Mouse (Mus musculus) heart, embryonic 14.5 days (tissue): ENCODE measurements at regions not wholly inside any gene's neighbourhood (a gene's known extent, or its start where the extent isn't known, plus 50 kb on each side); places are given as distances from the start of the nearest gene placed in this dataset.

Experiments
- ATAC-seq: fragments of 200-750 bp; cut with Nextera tagmentation; 2 replicates; pipeline ENCODE4 v1.8.0; 2017; ENCODE audit warnings: low read depth, moderate TSS enrichment; ENCODE audit not compliant: insufficient number of reproducible peaks, insufficient read depth, low FRiP score
- H3K27ac ChIP-seq, 2 experiments: fragments of 200-500 bp in 1 of 2; fragments of 300-500 bp in 1 of 2; sonication (generic) in 1 of 2; replicated peaks in 1 of 2; 2 replicates each; pipeline ENCODE4 v1.5.1; 2012 to 2014; ENCODE audit warnings: low read depth in 2 of 2, low read length in 2 of 2, control low read depth in 1 of 2, mild to moderate bottlenecking in 1 of 2, mixed read lengths in 1 of 2; ENCODE audit not compliant: control insufficient read depth in 1 of 2, insufficient read depth in 1 of 2
- H3K27me3 ChIP-seq: fragments of 300-500 bp; sonication (generic); 2 replicates; pipeline ENCODE4 v1.6.1; 2014; ENCODE audit warnings: mild to moderate bottlenecking, low read length, control low read depth; ENCODE audit not compliant: control insufficient read depth, insufficient read depth
- H3K36me3 ChIP-seq: fragments of 300-500 bp; sonication (generic); 2 replicates; pipeline ENCODE4 v1.6.1; 2014; ENCODE audit warnings: mild to moderate bottlenecking, control low read depth, low read length, mixed read lengths; ENCODE audit not compliant: control insufficient read depth, insufficient read depth
- H3K4me1 ChIP-seq, 2 experiments: fragments of 200-500 bp in 1 of 2; fragments of 300-500 bp in 1 of 2; sonication (generic) in 1 of 2; 2 replicates each; pipeline ENCODE4 v1.6.1; 2012 to 2014; ENCODE audit warnings: low read length in 2 of 2, control low read depth in 1 of 2, mixed read lengths in 1 of 2; ENCODE audit not compliant: control insufficient read depth in 2 of 2, insufficient read depth in 2 of 2
- H3K4me2 ChIP-seq: fragments of 300-500 bp; sonication (generic); 2 replicates; pipeline ENCODE4 v1.6.1; 2014; ENCODE audit warnings: mild to moderate bottlenecking, low read length
- H3K4me3 ChIP-seq, 2 experiments: fragments of 200-500 bp in 1 of 2; fragments of 300-500 bp in 1 of 2; sonication (generic) in 1 of 2; 2 replicates each; pipeline ENCODE4 v1.5.1; 2012 to 2014; ENCODE audit warnings: low read length in 2 of 2, mild to moderate bottlenecking in 2 of 2, control low read depth in 1 of 2, low read depth in 1 of 2, moderate library complexity in 1 of 2; ENCODE audit not compliant: control insufficient read depth in 1 of 2, insufficient read depth in 1 of 2
- H3K9ac ChIP-seq: fragments of 300-500 bp; sonication (generic); 2 replicates; pipeline ENCODE4 v1.6.1; 2014; ENCODE audit warnings: mild to moderate bottlenecking, low read length
- H3K9me3 ChIP-seq: fragments of 300-500 bp; sonication (generic); 2 replicates; pipeline ENCODE4 v1.6.1; 2016; ENCODE audit warnings: low read length, control low read depth; ENCODE audit not compliant: control insufficient read depth
- WGBS: fragments of 180-500 bp; shearing (Covaris S2); extraction: QIAGEN DNeasy Blood & Tissue Kit; methylation state at CpG from one replicate; pipeline ENCODE4 v1.1.7; 2014; 5-methylcytosine and 5-hydroxymethylcytosine counted together

- no peak overlapping the region for H3K27ac ChIP-seq
- no peaks in the 10 kb centered on the region for H3K4me1 ChIP-seq
- no peak overlapping the region for H3K4me3 ChIP-seq
- H3K9ac ChIP-seq, result no peak overlapping the region
- no peak overlapping the region for H3K4me2 ChIP-seq
- H3K36me3 ChIP-seq, result no peaks in the 10 kb centered on the region
- H3K9me3 ChIP-seq, result no peaks in the 10 kb centered on the region
- peaks cover 3% of the 10 kb centered on the region; the same call in 1 of the 2 replicates for H3K27me3 ChIP-seq
- 91% methylated on average over 9 of the region's 9 CpGs for WGBS
- no peak for ATAC-seq
Measured at GRCm38 (mm10) chr13:48350124-48350523, 89.1 kb downstream of the Id4 start.

- H3K9ac ChIP-seq, result no peak overlapping the region
Measured at GRCm38 (mm10) chr13:48350955-48351354, 89.9 kb downstream of the Id4 start.

DNA sequence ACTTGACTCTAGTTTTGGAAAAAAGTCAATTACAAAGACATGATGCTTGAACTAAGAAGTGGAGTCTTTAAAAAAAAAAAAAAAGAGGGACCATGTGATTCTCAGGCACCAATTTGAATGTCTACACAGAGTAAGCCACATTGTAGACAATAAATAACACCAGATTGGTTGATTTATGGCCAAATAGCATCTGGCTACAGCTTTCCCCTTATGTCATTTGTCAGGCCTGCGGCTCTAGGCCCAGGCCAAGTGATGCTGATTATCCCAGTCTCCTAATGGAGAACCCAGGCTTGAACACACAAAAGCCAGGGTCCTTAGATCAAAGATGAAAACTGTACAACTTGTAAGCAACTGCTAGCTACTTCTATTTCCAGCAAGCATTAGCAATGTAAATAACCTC is 96.1 kb downstream of the Id4 start:
- 82% methylated on average over 1 of the region's 1 CpGs for WGBS
- H3K4me3 ChIP-seq, result no peak overlapping the region
- ATAC-seq, result no peak

More at GRCm38 (mm10) chr13:48350955-48351354, 89.9 kb downstream of the Id4 start:
- 19% methylated on average over 11 of the region's 11 CpGs for WGBS
- no peak for ATAC-seq
- Histone ChIP-seq H3K4me1 (no peaks in the 10 kb centered on the region), H3K27me3 (peaks cover 3% of the 10 kb centered on the region; the same call in 1 of the 2 replicates), H3K9me3 (no peaks in the 10 kb centered on the region), H3K4me3 (no peak overlapping the region), H3K27ac (no peak overlapping the region), H3K36me3 (no peaks in the 10 kb centered on the region), H3K4me2 (no peak overlapping the region)

DNA sequence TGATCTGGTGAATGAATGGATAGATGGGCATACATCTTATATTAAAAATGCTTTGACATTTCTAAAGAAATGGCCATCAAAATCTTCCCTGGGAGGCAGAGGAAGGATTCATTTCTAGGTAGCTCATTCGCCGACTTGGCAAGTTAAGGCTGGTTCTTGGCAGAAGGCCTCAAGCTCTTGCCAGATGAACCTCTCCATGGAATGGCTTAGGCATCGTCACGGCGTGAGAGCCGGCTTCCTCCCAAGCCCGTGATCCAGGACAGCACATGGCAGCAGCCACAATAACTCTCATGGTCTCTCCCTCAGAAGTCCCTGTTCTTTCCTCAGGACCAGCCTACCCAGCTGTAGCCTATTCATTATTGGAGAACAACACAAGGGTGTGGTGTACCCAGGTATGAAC is 96.6 kb downstream of the Id4 start:
- 89% methylated on average over 7 of the region's 7 CpGs for WGBS
- Histone ChIP-seq H3K9ac (no peak overlapping the region), H3K4me1 (no peaks in the 10 kb centered on the region), H3K27ac (no peak overlapping the region), H3K36me3 (no peaks in the 10 kb centered on the region), H3K4me3 (no peak overlapping the region), H3K9me3 (no peaks in the 10 kb centered on the region), H3K27me3 (no peaks in the 10 kb centered on the region), H3K4me2 (no peak overlapping the region)
- no peak for ATAC-seq

More for the DNA sequence above, 96.1 kb downstream of the Id4 start:
- H3K9ac ChIP-seq, result no peak overlapping the region
- H3K4me1 ChIP-seq, result no peaks in the 10 kb centered on the region
- H3K27ac ChIP-seq, result no peak overlapping the region
- no peaks in the 10 kb centered on the region for H3K27me3 ChIP-seq
- H3K36me3 ChIP-seq, result no peaks in the 10 kb centered on the region
- no peak overlapping the region for H3K4me2 ChIP-seq
- H3K9me3 ChIP-seq, result no peaks in the 10 kb centered on the region

GRCm38 (mm10) chr13:48371060-48371459 is 110.0 kb downstream of the Id4 start:
- no peaks in the 10 kb centered on the region for H3K4me1 ChIP-seq
- ATAC-seq, result no peak
- no peak overlapping the region for H3K27ac ChIP-seq
- no peaks in the 10 kb centered on the region for H3K9me3 ChIP-seq
- H3K9ac ChIP-seq, result no peak overlapping the region
- no peak overlapping the region for H3K4me3 ChIP-seq
- WGBS, result 78% methylated on average over 9 of the region's 9 CpGs
- no peak overlapping the region for H3K4me2 ChIP-seq
- H3K27me3 ChIP-seq, result no peaks in the 10 kb centered on the region
- no peaks in the 10 kb centered on the region for H3K36me3 ChIP-seq

- no peaks in the 10 kb centered on the region for H3K27me3 ChIP-seq
- no peak overlapping the region for H3K9ac ChIP-seq
- 73% methylated on average over 4 of the region's 4 CpGs for WGBS
- H3K36me3 ChIP-seq, result no peaks in the 10 kb centered on the region
- ATAC-seq, result no peak
- no peak overlapping the region for H3K4me2 ChIP-seq
- no peaks in the 10 kb centered on the region for H3K4me1 ChIP-seq
- no peaks in the 10 kb centered on the region for H3K9me3 ChIP-seq
- no peak overlapping the region for H3K4me3 ChIP-seq
- no peak overlapping the region for H3K27ac ChIP-seq
Measured at GRCm38 (mm10) chr13:48376405-48376804, 115.4 kb downstream of the Id4 start.

DNA sequence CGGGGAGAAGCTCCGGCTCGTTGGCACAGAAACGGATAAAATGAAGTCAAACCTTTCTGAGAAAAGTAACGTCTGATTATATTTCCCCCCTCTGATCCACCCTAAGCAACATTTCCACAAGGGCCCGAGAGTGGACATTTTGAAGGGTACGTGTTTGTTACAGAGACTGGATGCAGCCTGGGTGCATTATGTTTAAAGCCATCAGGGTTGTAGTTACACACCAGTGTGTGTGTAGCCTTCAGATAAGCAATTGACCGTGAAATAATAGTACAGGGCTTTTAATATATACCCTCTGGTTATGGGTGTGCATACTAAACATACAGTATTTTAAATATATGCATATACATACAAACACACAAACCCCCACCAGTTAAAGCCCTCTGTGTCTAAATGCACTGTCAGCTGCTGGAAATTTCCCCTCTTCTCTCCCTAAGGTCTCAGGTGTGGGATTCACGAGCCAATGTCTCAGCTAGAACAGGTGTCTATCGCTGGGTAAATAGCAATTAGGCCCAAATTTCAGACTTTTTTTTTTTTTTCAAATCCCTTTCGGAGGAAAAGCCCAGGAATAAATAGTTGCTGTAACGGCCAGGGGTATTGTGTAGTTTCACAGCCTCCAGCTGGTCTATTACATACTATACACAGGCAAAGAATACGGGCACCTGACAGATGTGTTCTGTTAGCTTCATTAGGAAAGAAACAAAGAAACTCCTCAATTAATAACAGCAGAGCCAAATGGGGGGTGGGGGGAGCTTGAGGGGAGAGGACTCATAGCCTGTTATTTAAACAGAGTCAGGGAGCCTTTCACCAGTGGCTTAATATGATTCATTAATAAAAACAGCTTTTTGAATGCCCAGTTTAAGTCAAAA is 122.8 kb downstream of the Id4 start:
- Histone ChIP-seq H3K4me2 (no peak overlapping the region), H3K27ac (no peak overlapping the region), H3K4me1 (no peaks in the 10 kb centered on the region), H3K9ac (no peak overlapping the region), H3K27me3 (no peaks in the 10 kb centered on the region), H3K4me3 (no peak overlapping the region), H3K9me3 (no peaks in the 10 kb centered on the region), H3K36me3 (no peaks in the 10 kb centered on the region)
- 84% methylated on average over 13 of the region's 13 CpGs for WGBS
- no peak for ATAC-seq

- no peaks in the 10 kb centered on the region for H3K27me3 ChIP-seq
- H3K9ac ChIP-seq, result no peak overlapping the region
- ATAC-seq, result no peak
- no peaks in the 10 kb centered on the region for H3K4me1 ChIP-seq
- H3K9me3 ChIP-seq, result no peaks in the 10 kb centered on the region
- WGBS, result 75% methylated on average over 11 of the region's 11 CpGs
- H3K36me3 ChIP-seq, result no peaks in the 10 kb centered on the region
- H3K4me2 ChIP-seq, result no peak overlapping the region
- H3K4me3 ChIP-seq, result no peak overlapping the region
- H3K27ac ChIP-seq, result no peak overlapping the region
Measured at GRCm38 (mm10) chr13:48384901-48385300, 123.9 kb downstream of the Id4 start.
